Mouse (Mus musculus): ENCODE data around the gene Zfhx3.

- no peak for TF ChIP-seq CTCF (IDR thresholded peaks at IDR 0.05; ENCODE audit: low read depth)
- TF ChIP-seq EP300 (IDR thresholded peaks at IDR 0.05; ENCODE audit: low read depth), result no peak
These were observed 86.0 kb downstream of the Zfhx3 start for GRCm38 (mm10) chr8:108028440-108028839.

Measured in liver, embryonic 14.5 days (tissue).